Mouse (Mus musculus): ENCODE results near the gene Atp6v1a.

Atp6v1a gene

DNA sequence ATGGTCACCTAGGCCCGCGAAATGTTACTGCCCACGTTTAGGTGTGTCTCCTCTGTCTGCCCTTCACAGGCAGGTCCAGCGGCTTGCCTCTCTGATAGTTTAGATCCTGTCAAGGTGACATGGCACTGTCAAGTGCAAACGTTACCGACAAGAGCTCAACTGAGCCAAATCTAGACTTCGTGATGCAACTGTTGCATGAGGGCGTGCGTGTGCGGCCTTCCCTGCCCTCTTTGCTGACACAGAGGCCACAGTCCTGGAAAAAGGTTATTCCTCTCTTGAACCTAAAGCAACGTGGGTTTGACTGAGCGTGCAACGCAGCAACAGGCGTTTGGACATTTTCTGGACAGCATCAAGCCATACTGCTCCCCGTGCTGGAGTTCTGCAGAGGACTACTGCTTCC lies 78.2 kb downstream of the Atp6v1a start:
- DNase-seq (ENCODE audit: low read depth, low spot score) = no peak

DNA sequence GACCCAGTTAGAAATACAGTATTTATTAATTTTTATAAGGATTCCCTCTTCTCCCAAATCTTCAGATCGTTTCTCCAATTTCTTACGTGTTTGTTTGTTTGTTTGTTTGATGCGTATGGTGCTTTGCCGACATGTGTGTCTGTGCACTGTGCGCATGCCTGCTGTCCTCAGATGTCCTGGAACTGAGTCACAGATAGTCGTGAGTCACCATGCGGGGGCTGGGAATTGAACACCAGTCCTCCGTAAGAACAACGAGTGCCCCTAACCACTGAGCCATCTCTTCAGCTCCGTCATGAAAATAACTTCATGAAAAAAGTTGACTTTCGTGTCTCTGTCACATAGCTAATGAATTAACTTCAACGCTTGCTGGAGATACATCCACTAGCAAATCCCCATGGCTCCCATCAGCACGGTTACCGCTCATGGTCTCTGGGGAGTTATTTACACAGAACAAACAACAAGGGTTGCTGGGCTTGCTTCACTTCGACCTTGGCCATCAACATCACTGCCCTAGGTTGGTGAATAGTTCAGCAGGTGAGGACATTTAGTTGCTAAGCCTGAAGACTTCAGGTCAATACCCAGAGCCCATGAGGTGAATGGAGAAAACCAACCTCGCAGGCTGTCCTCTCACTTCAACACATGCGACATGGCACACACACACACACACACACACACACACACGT lies 78.8 kb downstream of the Atp6v1a start:
- DNase-seq (ENCODE audit: low read depth, low spot score) = no peak

DNA sequence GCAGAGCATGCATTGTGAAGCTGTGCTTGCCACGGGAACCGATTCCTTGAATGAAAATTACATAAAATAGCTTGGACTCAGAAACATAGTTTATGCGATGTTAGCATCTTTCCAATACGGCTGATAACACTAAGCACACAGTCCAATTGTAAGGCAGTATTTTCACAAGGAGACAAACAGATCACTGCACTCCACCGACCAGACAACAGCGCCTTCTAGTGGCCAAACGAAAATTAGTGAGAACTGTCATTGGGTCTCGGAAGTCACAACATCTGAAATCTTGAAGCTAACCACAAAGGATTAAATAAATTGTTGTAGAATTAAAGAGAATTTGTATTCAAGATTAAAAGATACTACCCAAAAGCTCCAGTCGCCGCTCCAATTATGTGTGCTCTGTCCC lies 80.8 kb downstream of the Atp6v1a start:
- peak; percentile 71 for DNase-seq (ENCODE audit: low read depth, low spot score)

DNA sequence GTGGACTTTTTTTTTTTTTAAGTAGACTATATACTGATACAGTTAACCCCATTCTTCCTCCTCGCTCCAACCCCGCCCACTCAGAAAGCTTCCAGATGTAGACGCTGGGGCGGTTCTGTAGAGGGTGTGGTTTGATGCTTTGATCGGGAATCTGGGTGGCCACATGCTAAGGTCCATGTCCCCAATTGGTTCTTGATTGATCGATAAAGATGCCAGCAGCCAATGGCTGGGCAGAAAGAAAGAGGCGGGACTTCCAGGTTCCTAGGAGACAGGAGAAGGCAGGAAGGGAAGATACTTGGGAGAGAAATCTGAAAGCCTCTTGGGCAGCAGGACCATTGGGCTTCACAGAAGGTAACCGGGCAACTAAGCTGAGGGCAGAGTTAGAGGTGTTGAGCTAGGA lies 83.7 kb downstream of the Atp6v1a start:
- peak; percentile 82 for DNase-seq (ENCODE audit: low read depth, low spot score)

DNA sequence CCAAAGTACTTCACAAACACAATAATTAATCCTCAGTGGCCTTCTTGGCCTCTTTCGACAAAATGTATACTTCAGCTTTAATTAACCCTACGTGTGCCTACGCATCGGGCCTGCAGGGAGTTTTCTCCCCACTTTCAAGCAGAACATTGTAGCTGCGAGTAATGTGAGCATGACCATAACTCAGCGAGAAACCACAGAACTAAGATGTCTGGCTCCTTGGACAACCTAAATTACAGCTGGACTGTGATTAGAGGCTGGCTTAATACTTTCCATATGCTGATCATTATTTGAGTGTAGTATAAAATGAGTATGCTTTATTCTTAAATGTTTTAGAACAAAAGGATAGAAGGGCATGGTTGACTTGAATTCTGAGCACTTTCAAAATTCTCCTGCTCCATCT lies 86.2 kb downstream of the Atp6v1a start:
- DNase-seq (ENCODE audit: low read depth, low spot score) = no peak

DNA sequence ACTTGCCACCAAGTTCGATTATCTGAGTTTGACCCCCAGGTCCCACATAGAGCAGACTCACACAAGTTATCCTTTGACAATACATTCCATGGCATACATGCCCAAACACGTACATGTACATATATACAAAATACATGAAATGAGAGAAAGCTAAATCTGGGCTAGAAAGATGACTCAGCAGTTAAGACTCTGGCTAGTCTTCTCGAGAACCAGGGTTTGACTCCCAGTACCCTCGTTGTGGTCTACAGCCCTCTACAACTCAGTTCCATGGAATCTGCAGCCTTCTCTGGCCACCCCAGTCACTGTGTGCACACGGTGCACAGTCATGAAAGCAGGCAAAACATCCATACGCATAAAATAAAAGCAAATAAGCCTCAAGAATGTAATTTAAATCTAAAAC lies 87.1 kb downstream of the Atp6v1a start:
- DNase-seq (ENCODE audit: low read depth, low spot score) = no peak

DNA sequence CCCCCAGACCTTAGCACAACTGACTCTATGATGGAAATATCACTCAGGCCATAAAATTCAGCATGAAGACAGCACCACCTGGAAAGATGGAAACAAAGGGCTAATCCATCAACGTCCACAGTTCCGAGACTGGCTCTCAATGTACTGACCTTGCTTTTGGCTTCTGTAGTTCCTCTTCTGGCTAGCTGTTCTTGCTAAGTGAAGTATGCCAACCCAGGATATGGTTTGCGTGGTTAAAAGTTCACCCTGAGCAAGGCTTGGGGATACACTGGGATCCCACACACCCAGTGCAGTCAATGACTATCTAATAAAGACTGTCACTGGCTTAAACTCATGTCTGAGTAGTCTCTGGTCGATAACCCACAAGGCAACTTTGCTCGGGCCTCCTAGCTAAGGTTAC lies 89.4 kb downstream of the Atp6v1a start:
- no peak for DNase-seq (ENCODE audit: low read depth, low spot score)

DNA sequence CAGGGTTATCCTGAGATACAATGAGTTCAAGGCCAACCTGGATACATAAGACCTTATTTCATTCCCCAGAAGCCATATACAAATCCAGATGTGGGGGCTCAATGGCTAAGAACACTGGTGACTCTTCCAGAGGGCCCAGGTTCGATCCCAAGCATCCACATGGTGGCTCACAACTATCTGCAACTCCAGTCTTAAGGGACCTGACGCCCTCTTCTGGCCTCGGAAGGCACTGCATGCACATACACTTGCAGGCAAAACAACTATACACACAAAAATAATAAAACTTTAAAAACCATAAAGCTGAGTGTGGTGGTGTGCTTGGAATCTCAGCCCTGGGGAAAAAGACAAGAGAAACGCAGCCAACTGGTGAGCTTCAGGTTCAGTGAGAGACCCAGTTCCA lies 100.4 kb downstream of the Atp6v1a start:
- no peak for DNase-seq (ENCODE audit: low read depth, low spot score)
